Mouse (Mus musculus) cortical plate, adult 2 months (tissue): ENCODE measurements around the gene Cma1.

ENCODE experiments used
- CTCF ChIP-seq: fragments of 200-500 bp; IDR thresholded peaks from 2 replicates; pipeline ENCODE4 v1.5.1; 2011; ENCODE audit warnings: mild to moderate bottlenecking, control low read depth, low read length; ENCODE audit not compliant: insufficient read depth; ENCODE audit errors: extremely low read depth
- POLR2A ChIP-seq: fragments of 200-500 bp; IDR thresholded peaks from 2 replicates; pipeline ENCODE4 v1.6.1; 2011; ENCODE audit warnings: mild to moderate bottlenecking, low read length, control low read depth; ENCODE audit not compliant: insufficient read depth; ENCODE audit errors: extremely low read depth

GRCm38 (mm10) chr14:55943601-55944000 lies 874 bp downstream of the Cma1 start:
- TF ChIP-seq POLR2A (no peak), CTCF (no peak)
